Mouse (Mus musculus) CH12.LX (cell line): ENCODE results near the gene Scrn1. TPM values are rescaled to one million over a fixed set of nuclear protein-coding genes. Genes with fewer than 3 reads are reported as not detected.

Experiments
- DNase-seq: peaks from one replicate; pipeline ENCODE4 v3.0.0-alpha.2; 2013; ENCODE audit errors: extremely low read depth
- H3K27ac ChIP-seq: 2 replicates; pipeline ENCODE4 v1.5.1; 2012; ENCODE audit warnings: low read depth, mild to moderate bottlenecking, control low read depth, moderate library complexity; ENCODE audit not compliant: insufficient read depth
- H3K27me3 ChIP-seq: replicated peaks from 2 replicates; pipeline ENCODE3; 2012; ENCODE audit warnings: inconsistent platforms
- H3K36me3 ChIP-seq, 2 experiments: replicated peaks in 1 of 2; 2 replicates each; pipeline versions ENCODE3 to v1.6.1; 2012; ENCODE audit warnings: inconsistent platforms in 1 of 2, low read length in 1 of 2, mild to moderate bottlenecking in 1 of 2, mixed read lengths in 1 of 2, moderate library complexity in 1 of 2; ENCODE audit not compliant: control insufficient read depth in 1 of 2, insufficient read depth in 1 of 2
- H3K4me1 ChIP-seq, 2 experiments: 2 replicates each; pipeline ENCODE4 v1.6.1; 2012; ENCODE audit warnings: inconsistent platforms in 1 of 2, moderate library complexity in 1 of 2; ENCODE audit not compliant: insufficient read depth in 2 of 2, control insufficient read depth in 1 of 2
- H3K4me2 ChIP-seq: 2 replicates; pipeline ENCODE4 v1.6.1; 2012; ENCODE audit warnings: low read depth, mild to moderate bottlenecking, control low read depth; ENCODE audit not compliant: poor library complexity, insufficient read depth, severe bottlenecking
- H3K4me3 ChIP-seq, 3 experiments: fragments of 150-350 bp in 1 of 3; sonication (generic) in 1 of 3; replicated peaks in 1 of 3; 2 replicates each; pipeline versions ENCODE3 to v1.5.1; 2011 to 2012; ENCODE audit warnings: low read depth in 2 of 3, low read length in 2 of 3, mild to moderate bottlenecking in 2 of 3, moderate library complexity in 2 of 3, control low read depth in 1 of 3, improper control_type of control experiment in 1 of 3, inconsistent platforms in 1 of 3, mixed read lengths in 1 of 3; ENCODE audit not compliant: poor library complexity in 1 of 3
- H3K79me2 ChIP-seq: replicated peaks from 2 replicates; pipeline ENCODE4 v1.6.1; 2012; ENCODE audit warnings: mild to moderate bottlenecking, moderate library complexity; ENCODE audit not compliant: control insufficient read depth, poor library complexity, insufficient read depth, severe bottlenecking; ENCODE audit errors: extremely low read depth
- H3K9ac ChIP-seq: 2 replicates; pipeline ENCODE4 v1.6.1; 2012; ENCODE audit warnings: low read depth, mild to moderate bottlenecking, control low read depth, moderate library complexity; ENCODE audit not compliant: insufficient read depth
- H3K9me3 ChIP-seq: replicated peaks from 2 replicates; pipeline ENCODE3; 2012; ENCODE audit warnings: low read length, inconsistent platforms, mixed read lengths
- BHLHE40 ChIP-seq: IDR thresholded peaks from 2 replicates; pipeline ENCODE4 v1.6.1; 2011; ENCODE audit warnings: mild to moderate bottlenecking, low read depth, low read length, improper control_type of control experiment
- CHD1 ChIP-seq: IDR thresholded peaks from 2 replicates; pipeline ENCODE4 v1.6.1; 2012; ENCODE audit warnings: low read depth, low read length, improper control_type of control experiment, inconsistent platforms
- E2F4 ChIP-seq: IDR thresholded peaks from 2 replicates; pipeline ENCODE4 v1.6.1; 2011; ENCODE audit warnings: low read depth, low read length, improper control_type of control experiment; ENCODE audit not compliant: insufficient replicate concordance
- ELF1 ChIP-seq: IDR thresholded peaks from 2 replicates; pipeline ENCODE4 v1.6.1; 2014; ENCODE audit warnings: low read depth, mild to moderate bottlenecking, inconsistent platforms, low read length, improper control_type of control experiment
- HCFC1 ChIP-seq: IDR thresholded peaks from 2 replicates; pipeline ENCODE4 v1.6.1; 2012; ENCODE audit warnings: low read depth, mild to moderate bottlenecking, inconsistent platforms, low read length, improper control_type of control experiment
- IRF4 ChIP-seq: IDR thresholded peaks from 2 replicates; pipeline ENCODE4 v1.6.1; 2014; ENCODE audit warnings: low read depth, mild to moderate bottlenecking, inconsistent platforms, low read length, improper control_type of control experiment
- JUN ChIP-seq: IDR thresholded peaks from 2 replicates; pipeline ENCODE4 v1.6.1; 2011; ENCODE audit warnings: low read depth, mild to moderate bottlenecking, low read length, improper control_type of control experiment, moderate library complexity; ENCODE audit not compliant: insufficient read depth
- JUND ChIP-seq: conservative IDR thresholded peaks from 2 replicates; pipeline ENCODE4 v1.6.1; 2011; ENCODE audit warnings: low read depth, low read length, improper control_type of control experiment
- MAX ChIP-seq: IDR thresholded peaks from 2 replicates; pipeline ENCODE4 v1.6.1; 2011; ENCODE audit warnings: low read length, improper control_type of control experiment
- MEF2A ChIP-seq: IDR thresholded peaks from 2 replicates; pipeline ENCODE4 v1.6.1; 2014; ENCODE audit warnings: low read depth, mild to moderate bottlenecking, inconsistent platforms, low read length, improper control_type of control experiment, borderline replicate concordance
- MYC ChIP-seq: IDR thresholded peaks from 2 replicates; pipeline ENCODE4 v1.6.1; 2011; ENCODE audit warnings: low read depth, mild to moderate bottlenecking, improper control_type of control experiment, low read length
- PAX5 ChIP-seq: IDR thresholded peaks from 2 replicates; pipeline ENCODE4 v1.6.1; 2012; ENCODE audit warnings: low read length, inconsistent platforms, mixed read lengths
- POLR2A ChIP-seq: IDR thresholded peaks from 2 replicates; pipeline ENCODE4 v1.6.1; 2011; ENCODE audit warnings: low read depth, mild to moderate bottlenecking, improper control_type of control experiment, low read length
- RAD21 ChIP-seq: IDR thresholded peaks from 2 replicates; pipeline ENCODE4 v1.6.1; 2011; ENCODE audit warnings: low read depth, mild to moderate bottlenecking, low read length, improper control_type of control experiment, moderate library complexity
- RCOR1 ChIP-seq: conservative IDR thresholded peaks from 2 replicates; pipeline ENCODE4 v1.6.1; 2012; ENCODE audit warnings: low read depth, mild to moderate bottlenecking, inconsistent platforms, low read length, improper control_type of control experiment
- SIN3A ChIP-seq: IDR thresholded peaks from 2 replicates; pipeline ENCODE4 v1.6.1; 2012; ENCODE audit warnings: low read length, improper control_type of control experiment, inconsistent platforms
- SMC3 ChIP-seq: IDR thresholded peaks from 2 replicates; pipeline ENCODE4 v1.6.1; 2011; ENCODE audit warnings: low read depth, low read length, improper control_type of control experiment
- ZKSCAN1 ChIP-seq: IDR thresholded peaks from 2 replicates; pipeline ENCODE4 v1.6.1; 2012; ENCODE audit warnings: low read depth, inconsistent platforms, low read length, improper control_type of control experiment, borderline replicate concordance
- ZNF384 ChIP-seq: IDR thresholded peaks from 2 replicates; pipeline ENCODE4 v1.6.1; 2012; ENCODE audit warnings: low read depth, low read length, improper control_type of control experiment, inconsistent platforms
- dilution Hi-C: fragments of 300-500 bp; cut with MboI; formaldehyde crosslinking; loops from 2 replicates; pipeline ENCODE4 v1.14.3; 2020; ENCODE audit warnings: low sequenced_read_pairs; ENCODE audit not compliant: extremely low pct_unique_long_range_greater_than_20kb, extremely low pct_ligation_motif_present
- in situ Hi-C: fragments of 300-500 bp; cut with MboI; formaldehyde crosslinking; loops from 3 replicates; pipeline ENCODE4 v1.14.3; 2019; ENCODE audit warnings: low sequenced_read_pairs, low pct_ligation_motif_present, low pct_unique_long_range_greater_than_20kb, mixed read lengths
- polyA plus RNA-seq: library from polyadenylated mRNA; unstranded; fragments of >175 nt; gene quantifications from 2 replicates; pipeline ENCODE4 v1.2.1, GENCODE M21; 2012; ENCODE audit warnings: low read depth; ENCODE audit not compliant: insufficient read length
- total RNA-seq, 2 experiments: library from RNA; depleted of rRNA; stranded (reverse); fragments of 300-350 nt in 1 of 2; fragments of >200 nt in 1 of 2; gene quantifications; 2 replicates each; pipeline ENCODE4 v1.2.3; 2012 to 2014

The Scrn1 gene
- total and polyA plus RNA-seq, 3 experiments: 0.04 TPM; not detected in 2

DNA sequence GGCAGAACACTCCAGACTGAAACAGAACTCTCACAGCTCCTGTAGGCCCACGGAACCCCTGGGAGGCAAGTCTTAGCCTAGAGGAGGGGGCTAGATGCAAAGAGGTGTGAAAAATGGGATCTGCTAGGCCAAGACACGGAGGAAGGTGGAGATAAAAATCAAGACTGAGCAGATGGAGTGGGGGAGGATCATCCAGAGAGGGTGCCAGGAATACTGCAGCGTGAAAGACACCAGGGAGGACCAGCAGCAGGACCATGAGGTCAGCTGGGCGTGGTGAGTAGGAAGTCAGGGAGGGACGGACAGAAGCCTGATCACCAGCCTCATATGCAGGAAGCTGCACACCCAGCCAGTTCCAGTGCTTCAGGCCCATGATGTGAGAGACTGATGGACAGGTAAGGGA lies 47.5 kb downstream of the Scrn1 start:
- dilution Hi-C loops (no loop called here), in situ Hi-C loops (no loop called here)
- Histone ChIP-seq H3K27ac (no peak overlapping the region), H3K36me3 (no peaks in the 10 kb centered on the region), H3K79me2 (no peaks in the 10 kb centered on the region), H3K9me3 (no peaks in the 10 kb centered on the region), H3K4me2 (no peak overlapping the region), H3K27me3 (no peaks in the 10 kb centered on the region), H3K4me3 (no peak overlapping the region), H3K4me1 (peaks cover 0 to 9% of the 10 kb centered on the region in 2 experiments; a peak in 1 of 4 replicates), H3K9ac (no peak overlapping the region)
- TF ChIP-seq ZNF384 (no peak), HCFC1 (no peak), E2F4 (no peak), POLR2A (no peak), ELF1 (no peak), MAX (no peak), ZKSCAN1 (no peak), JUN (no peak), IRF4 (no peak), BHLHE40 (no peak), RCOR1 (no peak), MEF2A (no peak), MYC (no peak), RAD21 (no peak), PAX5 (no peak), CHD1 (no peak), SMC3 (no peak), SIN3A (no peak)
- no peak for DNase-seq

DNA sequence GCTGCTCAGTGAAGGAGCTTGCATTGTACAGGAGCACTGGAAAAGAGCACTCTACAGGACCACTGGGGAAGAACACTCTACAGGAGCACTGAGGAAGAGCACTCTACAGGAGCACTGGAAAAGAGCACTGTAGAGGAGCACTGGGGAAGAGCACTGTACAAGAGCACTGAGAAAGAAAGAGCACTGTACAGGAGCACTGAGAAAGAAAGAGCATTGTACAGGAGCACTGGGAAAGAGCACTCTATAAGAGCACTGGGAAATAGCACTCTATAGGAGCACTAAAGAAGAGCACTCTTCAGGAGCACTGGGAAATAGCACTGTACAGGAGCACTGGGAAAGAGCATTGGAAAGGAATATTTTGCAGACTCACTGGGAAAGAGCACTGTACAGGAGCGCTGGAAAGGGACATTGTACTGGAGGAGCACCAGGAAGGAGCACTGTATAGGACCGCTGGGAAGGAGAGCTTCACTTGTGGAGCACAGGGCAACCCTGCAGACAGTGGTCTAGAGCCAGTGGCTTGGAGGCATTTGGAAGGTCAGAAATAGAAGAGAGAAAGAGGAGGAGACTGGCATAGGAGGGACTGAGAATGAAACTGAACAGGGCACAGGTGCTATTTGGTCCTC lies 49.7 kb downstream of the Scrn1 start:
- H3K79me2 ChIP-seq: no peaks in the 10 kb centered on the region
- H3K27ac ChIP-seq: no peak overlapping the region
- H3K36me3 ChIP-seq: no peaks in the 10 kb centered on the region
- H3K4me1 ChIP-seq: peaks cover 0 to 9% of the 10 kb centered on the region in 2 experiments; a peak in 1 of 4 replicates
- no peaks in the 10 kb centered on the region for H3K9me3 ChIP-seq
- H3K4me2 ChIP-seq: no peak overlapping the region
- dilution Hi-C loops (no loop called here), in situ Hi-C loops (no loop called here)
- H3K4me3 ChIP-seq: no peak overlapping the region
- H3K27me3 ChIP-seq: no peaks in the 10 kb centered on the region
- H3K9ac ChIP-seq: no peak overlapping the region
- TF ChIP-seq RAD21 (no peak), JUND (no peak), HCFC1 (no peak), ELF1 (no peak)
- DNase-seq: no peak
